Mouse (Mus musculus): ENCODE data around the gene Il3. TPM values are rescaled to one million over a fixed set of nuclear protein-coding genes. Genes with fewer than 3 reads are reported as not detected.

Il3 gene
- polyA plus RNA-seq (2012; rRNA removed; ENCODE audit: low replicate concordance) = not detected in 2 replicates

DNA sequence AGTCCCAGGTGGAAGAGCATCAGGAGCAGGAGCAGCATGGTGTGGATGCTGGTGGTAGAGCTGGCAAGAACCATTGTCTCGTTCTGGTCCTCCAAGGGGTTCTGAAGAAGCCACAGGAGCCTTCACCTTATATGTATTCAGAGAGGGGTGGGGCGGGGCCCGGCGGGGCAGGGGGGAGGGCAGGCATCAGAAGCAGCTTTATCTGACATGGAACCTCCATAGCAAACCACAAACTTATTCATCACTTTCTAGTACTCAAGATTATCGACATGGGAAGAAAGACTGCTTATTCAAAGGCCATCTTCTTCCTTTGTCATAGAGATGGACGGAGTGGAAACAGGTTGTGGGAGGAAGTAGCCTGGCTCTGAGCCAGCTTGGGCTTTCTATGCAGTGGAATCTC lies at the start of gene Il3:
Gene Il3 (minus strand): TSS at position 101 of the 400 bp plus-strand sequence.

DNA sequence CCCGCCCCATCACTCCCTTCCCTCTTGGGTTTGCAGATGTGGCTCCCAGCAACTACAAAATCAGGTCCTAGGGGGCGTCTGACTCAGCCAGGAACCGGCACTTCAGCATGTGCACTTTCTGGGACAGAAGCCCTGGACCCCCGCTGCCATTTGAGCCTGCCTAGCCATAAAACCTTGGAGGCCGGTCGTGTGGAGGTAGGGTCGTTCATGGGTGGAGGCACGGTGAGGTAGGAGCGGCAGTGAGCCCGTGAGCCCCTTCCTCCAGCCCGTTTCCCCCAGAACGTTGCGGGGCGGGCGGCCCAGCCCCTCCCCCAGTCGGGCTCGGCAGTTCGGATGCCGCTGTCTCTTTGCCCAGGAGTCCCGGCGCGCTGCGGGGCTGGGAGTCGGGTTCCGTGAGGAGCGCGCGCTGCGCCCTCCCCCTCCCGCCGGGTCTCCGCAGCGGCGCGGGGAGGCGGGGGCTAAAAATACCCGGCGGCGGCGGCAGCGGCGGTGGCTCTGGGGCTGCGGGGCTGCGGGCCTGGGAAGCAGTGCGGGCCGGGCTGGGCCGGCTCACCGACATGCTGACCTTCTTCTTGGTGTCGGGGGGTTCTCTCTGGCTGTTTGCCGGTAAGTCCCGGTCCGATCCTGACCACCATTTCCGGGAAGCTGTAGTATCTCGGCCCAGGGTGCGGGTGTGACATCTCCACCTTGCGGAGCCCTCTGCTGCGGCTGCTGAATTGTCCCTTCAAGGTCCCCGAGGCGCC lies 36.8 kb upstream of the Il3 start, which contains the start of gene Acsl6:
Gene Acsl6 (plus strand): TSS at position 71 of the 743 bp plus-strand sequence.

DNA sequence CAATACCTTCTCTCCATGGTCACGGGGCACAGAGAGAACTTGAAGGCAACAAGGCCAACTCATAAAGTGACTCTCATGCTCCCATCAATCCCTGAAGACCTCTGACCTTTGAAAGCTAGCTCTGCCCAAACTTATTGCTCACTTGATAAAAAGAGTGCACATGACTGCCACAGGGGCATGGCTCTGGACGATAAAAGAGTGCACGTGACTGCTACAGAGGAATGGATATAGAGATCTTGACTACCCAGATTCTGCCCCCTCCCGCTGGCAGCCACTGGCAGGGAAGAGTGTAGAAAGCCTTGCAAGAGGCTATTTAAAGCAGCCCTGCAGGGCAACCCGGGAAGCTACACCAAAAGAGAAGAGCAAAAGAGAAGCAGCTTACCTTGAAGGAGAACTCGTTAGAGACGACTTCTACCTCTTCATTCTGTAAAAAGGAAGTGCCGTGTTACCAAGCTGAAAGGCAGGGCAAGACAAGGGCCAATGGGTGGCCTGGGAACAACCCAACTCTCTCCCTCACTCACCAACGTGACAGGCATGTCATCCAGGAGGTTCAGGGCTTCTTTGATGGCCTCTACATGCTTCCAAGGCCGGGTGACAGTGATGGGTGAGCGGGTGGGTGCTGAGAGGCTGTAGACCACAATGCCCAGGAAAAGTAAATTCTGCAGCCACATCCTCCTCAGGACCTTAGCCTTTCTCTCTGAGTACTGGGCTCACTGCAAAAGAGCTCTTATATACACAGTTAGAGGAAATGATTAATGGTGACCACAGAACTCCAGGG lies 17.9 kb downstream of the Il3 start, which contains the start of gene Csf2:
Gene Csf2 (minus strand): TSS at position 728 of the 778 bp plus-strand sequence.

Other genes with a start within 250 kb of the Il3 start
- gene Slc22a4, start 239.2 kb downstream of the Il3 start, polyA plus RNA-seq (2012; rRNA removed; ENCODE audit: low replicate concordance) = 6.5 and 21.1 TPM in 2 replicates
- gene Pdlim4, start 198.3 kb downstream of the Il3 start, polyA plus RNA-seq (2012; rRNA removed; ENCODE audit: low replicate concordance) = 13.7 and 17.0 TPM in 2 replicates
- gene P4ha2, start 167.2 kb downstream of the Il3 start, polyA plus RNA-seq (2012; rRNA removed; ENCODE audit: low replicate concordance) = 1.6 and 2.6 TPM in 2 replicates
- gene Csf2, start 17.6 kb downstream of the Il3 start, polyA plus RNA-seq (2012; rRNA removed; ENCODE audit: low replicate concordance) = 0.33 and 0.37 TPM in 2 replicates
- 0.52 and 2.8 TPM in 2 replicates for gene Acsl6, start 36.5 kb upstream of the Il3 start, polyA plus RNA-seq (2012; rRNA removed; ENCODE audit: low replicate concordance)
- not detected in 2 replicates for gene Meikin, start 103.4 kb upstream of the Il3 start, polyA plus RNA-seq (2012; rRNA removed; ENCODE audit: low replicate concordance)
- gene Fnip1, start 170.9 kb upstream of the Il3 start, polyA plus RNA-seq (2012; rRNA removed; ENCODE audit: low replicate concordance) = 0.39 and 0.71 TPM in 2 replicates

Data from duodenum, adult 2 months (tissue).